19 mouse cellular contexts compared by ENCODE assay signal in the genomic region with DNA sequence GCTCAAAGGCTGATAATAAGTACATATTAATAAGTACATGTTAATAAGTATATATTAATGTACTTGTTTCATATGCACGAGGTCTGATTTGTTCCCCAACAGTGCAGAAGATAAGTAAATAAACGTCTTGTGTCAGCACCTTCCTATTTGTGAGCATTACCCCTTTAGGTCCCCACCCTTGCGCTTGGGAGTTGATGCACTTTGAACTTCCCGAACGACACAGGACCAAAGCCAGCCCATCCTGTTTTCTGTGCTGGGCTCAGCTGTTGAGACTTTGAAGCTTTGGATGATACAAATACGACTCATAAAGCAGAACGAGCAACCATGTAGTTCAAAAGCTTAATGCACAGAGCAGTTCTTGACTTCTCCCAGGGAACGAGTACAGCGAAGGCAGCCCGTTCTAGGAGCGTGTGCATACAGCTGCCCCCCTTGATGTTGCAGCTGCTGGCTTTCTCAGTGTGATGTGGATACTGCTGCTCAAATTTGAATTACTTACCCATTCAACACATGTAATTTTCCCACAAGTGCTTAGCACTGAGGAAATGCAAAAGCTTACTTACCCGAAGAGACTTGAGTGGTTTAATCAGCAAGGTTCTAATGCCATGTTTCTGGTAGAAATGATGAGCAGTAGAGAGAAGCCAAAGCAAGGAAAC. TPM values are rescaled to one million over a fixed set of nuclear protein-coding genes. Genes with fewer than 3 reads are reported as not detected.
A peak's percentile ranks its signal among the peaks of the same experiment; 100 is the strongest.
DNase-seq lines count a peak whose midpoint lies in the region; ATAC-seq and TF ChIP-seq lines count a peak whose summit lies in the region.
"Had no signal": no experiment of that assay in that cellular context is flagged by ENCODE, and none has a peak within 500 bp of the region (broad histone marks: within the 10 kb centered on the region; RNA-seq: fewer than 3 reads in every experiment).

No protein-coding gene starts in this region.

- no peaks in the 10 kb centered on the region for H3K9me3 ChIP-seq in midbrain, embryonic 11.5 days (ENCODE audit: control insufficient read depth, low read length)
- no peaks in the 10 kb centered on the region for H3K9me3 ChIP-seq in midbrain, embryonic 13.5 days
- H3K9me3 ChIP-seq in intestine, embryonic 16.5 days (ENCODE audit: control insufficient read depth, low read length), result no peaks in the 10 kb centered on the region
- H3K9me3 ChIP-seq: limb, embryonic 10.5 days; megakaryocyte, embryonic 14.5 days; neural tube, embryonic 12.5 days had no signal

- peaks cover 3% of the 10 kb centered on the region; the same call in 1 of the 2 replicates for H3K36me3 ChIP-seq in kidney, adult 2 months (ENCODE audit: control insufficient read depth, insufficient read depth, low read length)
- H3K36me3 ChIP-seq in midbrain, embryonic 11.5 days (ENCODE audit: control insufficient read depth, insufficient read depth, low read length), result peaks cover 8% of the 10 kb centered on the region
- H3K36me3 ChIP-seq in midbrain, embryonic 13.5 days, result peaks cover 63% of the 10 kb centered on the region
- peaks cover 6% of the 10 kb centered on the region for H3K36me3 ChIP-seq in intestine, embryonic 16.5 days (ENCODE audit: control insufficient read depth, insufficient read depth, low read length)

- TF ChIP-seq POLR2A in kidney, adult 2 months (IDR thresholded peaks at IDR 0.05; ENCODE audit: low read depth, low read length), result no peak

- 75% methylated on average over 12 of the region's 12 CpGs for WGBS in kidney, adult 2 months
- 94% methylated on average over 12 of the region's 12 CpGs for WGBS in midbrain, embryonic 11.5 days
- WGBS in midbrain, embryonic 13.5 days, result 89% methylated on average over 12 of the region's 12 CpGs
- 78% methylated on average over 12 of the region's 12 CpGs for WGBS in intestine, embryonic 16.5 days

- H3K4me3 ChIP-seq in gastrocnemius, adult 2 months, result no peak overlapping the region; the same call in 1 of the 2 replicates
- H3K4me3 ChIP-seq in kidney, adult 2 months (ENCODE audit: insufficient read depth, low read depth, low read length), result no peak overlapping the region
- no peak overlapping the region for H3K4me3 ChIP-seq in midbrain, embryonic 11.5 days (ENCODE audit: low read depth, low read length)
- H3K4me3 ChIP-seq in midbrain, embryonic 13.5 days (replicated peaks), result no peak overlapping the region
- no peak overlapping the region for H3K4me3 ChIP-seq in intestine, embryonic 16.5 days (ENCODE audit: low read length)
- H3K4me3 ChIP-seq: limb, embryonic 10.5 days; megakaryocyte, embryonic 14.5 days; neural tube, embryonic 12.5 days had no signal

- ATAC-seq in midbrain, embryonic 11.5 days (ENCODE audit: low FRiP score), result no peak
- no peak for ATAC-seq in midbrain, embryonic 13.5 days
- ATAC-seq in intestine, embryonic 16.5 days, result peak; percentile 71
- ATAC-seq: inflammation-experienced regulatory T-cells, adult 6 months; lung, postnatal 0 days; Patski had no signal

- H3K27me3 ChIP-seq in kidney, adult 2 months (replicated peaks; ENCODE audit: control insufficient read depth, insufficient read depth, low read length), result no peaks in the 10 kb centered on the region
- H3K27me3 ChIP-seq in midbrain, embryonic 11.5 days (ENCODE audit: control insufficient read depth, insufficient read depth, low read length), result no peaks in the 10 kb centered on the region
- H3K27me3 ChIP-seq in midbrain, embryonic 13.5 days, result no peaks in the 10 kb centered on the region
- H3K27me3 ChIP-seq in intestine, embryonic 16.5 days (replicated peaks; ENCODE audit: control insufficient read depth, insufficient read depth, low read length), result no peaks in the 10 kb centered on the region
- H3K27me3 ChIP-seq: megakaryocyte, embryonic 14.5 days; neural tube, embryonic 12.5 days; Patski had no signal

- H3K27ac ChIP-seq in gastrocnemius, adult 2 months, result peak overlapping the region; percentile 78
- peak overlapping the region; percentile 42; the same call in 1 of the 2 replicates for H3K27ac ChIP-seq in kidney, adult 2 months (ENCODE audit: insufficient read depth, low read depth, low read length)
- no peak overlapping the region for H3K27ac ChIP-seq in midbrain, embryonic 11.5 days (ENCODE audit: low read depth, low read length)
- H3K27ac ChIP-seq in midbrain, embryonic 13.5 days, result no peak overlapping the region
- no peak overlapping the region for H3K27ac ChIP-seq in intestine, embryonic 16.5 days (ENCODE audit: low read length)
- H3K27ac ChIP-seq: limb, embryonic 10.5 days; liver, embryonic 14.5 days; neural tube, embryonic 12.5 days had no signal

- intact Hi-C loops in gastrocnemius, adult 2 months (cut with DNase I), result no loop called here

- no peak for TF ChIP-seq CTCF in gastrocnemius, adult 2 months (IDR thresholded peaks at IDR 0.05)
- TF ChIP-seq CTCF in kidney, adult 2 months (conservative IDR thresholded peaks at IDR 0.05; ENCODE audit: insufficient read depth, insufficient read length, low read depth, low read length), result no peak

- no peaks in the 10 kb centered on the region for H3K4me1 ChIP-seq in kidney, adult 2 months (ENCODE audit: control insufficient read depth, insufficient read depth, low read length)
- H3K4me1 ChIP-seq in midbrain, embryonic 11.5 days (ENCODE audit: control insufficient read depth, insufficient read depth, low read length), result no peaks in the 10 kb centered on the region
- H3K4me1 ChIP-seq in midbrain, embryonic 13.5 days (replicated peaks), result no peaks in the 10 kb centered on the region
- H3K4me1 ChIP-seq in intestine, embryonic 16.5 days (ENCODE audit: control insufficient read depth, insufficient read depth, low read length), result 0 out of 2 replicates have a peak, but pooled peaks cover 4% of the 10 kb centered on the region
- H3K4me1 ChIP-seq: limb, embryonic 10.5 days; megakaryocyte, embryonic 14.5 days; neural tube, embryonic 12.5 days had no signal

- H3K9ac ChIP-seq in midbrain, embryonic 11.5 days (ENCODE audit: low read length), result no peak overlapping the region
- no peak overlapping the region for H3K9ac ChIP-seq in midbrain, embryonic 13.5 days (replicated peaks)
- H3K9ac ChIP-seq in intestine, embryonic 16.5 days (ENCODE audit: low read depth, low read length), result no peak overlapping the region
- H3K9ac ChIP-seq: liver, embryonic 14.5 days; neural tube, embryonic 12.5 days had no signal

- H3K4me2 ChIP-seq in midbrain, embryonic 11.5 days, result no peak overlapping the region
- H3K4me2 ChIP-seq in midbrain, embryonic 13.5 days (replicated peaks), result no peak overlapping the region
- no peak overlapping the region for H3K4me2 ChIP-seq in intestine, embryonic 16.5 days (ENCODE audit: low read depth, low read length)
- H3K4me2 ChIP-seq: neural tube, embryonic 12.5 days had no signal

- no peak for DNase-seq in gastrocnemius, adult 2 months
- no peak for DNase-seq in gastrocnemius, postnatal 4 days (ENCODE audit: low spot score in 2 of 2)
- DNase-seq in kidney, adult 2 months, result peak; percentile 56
- DNase-seq in kidney, postnatal 4 days, result no peak
- peak; percentile 53 for DNase-seq in midbrain, embryonic 11.5 days (ENCODE audit: low spot score, missing footprints)
- DNase-seq in thymus, postnatal 10 days (ENCODE audit: low spot score in 2 of 2), result no peak
- DNase-seq: B cell, adult 2 months; cerebellum, adult 9-10 months; embryo, embryonic 11 days; thymus, adult 2 months had no signal

RNA-seq across cellular contexts. Expression of gene Tmem39a, which starts 33.7 kb away (rescaled TPM):
- total RNA-seq in gastrocnemius, adult 2 months (2021), result 10 to 100 TPM; 17.4 to 20.7 TPM
- 10 to 100 TPM; 47.4 to 56.4 TPM for total RNA-seq in gastrocnemius, postnatal 4 days (2021)
- polyA plus RNA-seq in kidney, adult 2 months (2012; rRNA removed), result 42.9 and 48.7 TPM in 2 replicates
- 79.4 and 80.5 TPM in 2 replicates for polyA plus RNA-seq in midbrain, embryonic 11.5 days (2014; fragmentation: Nextera tagmentation; extraction: Ambion mirVana)
- polyA plus RNA-seq in midbrain, embryonic 13.5 days (2015; fragmentation: Nextera tagmentation; extraction: Ambion mirVana), result 40.6 and 47.1 TPM in 2 replicates
- 81.4 and 83.2 TPM in 2 replicates for polyA plus RNA-seq in intestine, embryonic 16.5 days (2015; fragmentation: Nextera tagmentation; extraction: Ambion mirVana)

RNA-seq across cellular contexts. Expression of gene Poglut1, which starts 42.1 kb away (rescaled TPM):
- 1 to 10 TPM; 8.5 TPM for total RNA-seq in gastrocnemius, adult 2 months (2021)
- 10 to 100 TPM; 12.7 to 14.8 TPM for total RNA-seq in gastrocnemius, postnatal 4 days (2021)
- 23.5 and 26.2 TPM in 2 replicates for polyA plus RNA-seq in kidney, adult 2 months (2012; rRNA removed)
- 68.4 and 75.9 TPM in 2 replicates for polyA plus RNA-seq in midbrain, embryonic 11.5 days (2014; fragmentation: Nextera tagmentation; extraction: Ambion mirVana)
- polyA plus RNA-seq in midbrain, embryonic 13.5 days (2015; fragmentation: Nextera tagmentation; extraction: Ambion mirVana), result 65.3 and 66.4 TPM in 2 replicates
- 31.5 and 33.9 TPM in 2 replicates for polyA plus RNA-seq in intestine, embryonic 16.5 days (2015; fragmentation: Nextera tagmentation; extraction: Ambion mirVana)

Comparison
In these comparisons a context has a peak if more than half of its experiments do, and no peak if none do; other contexts are left out.
1. DNase-seq: peak in kidney, adult 2 months (single experiment) and midbrain, embryonic 11.5 days (single experiment); none in gastrocnemius, adult 2 months (single experiment), gastrocnemius, postnatal 4 days (0 of 2), kidney, postnatal 4 days (0 of 2) and thymus, postnatal 10 days (0 of 2).
2. H3K27ac ChIP-seq: peak in gastrocnemius, adult 2 months (single experiment) and kidney, adult 2 months (single experiment); none in midbrain, embryonic 11.5 days (single experiment), midbrain, embryonic 13.5 days (single experiment) and intestine, embryonic 16.5 days (single experiment).